Mouse (Mus musculus) stomach, embryonic 16.5 days (tissue): Measurements from ENCODE around the gene Gp1ba. TPM values are rescaled to one million over a fixed set of nuclear protein-coding genes. Genes with fewer than 3 reads are reported as not detected.
A peak's percentile ranks its signal among the peaks of the same experiment; 100 is the strongest.

Experiments used
- ATAC-seq: fragments of 200-750 bp; cut with Nextera tagmentation; 2 replicates; pipeline ENCODE4 v1.8.0; 2017; ENCODE audit warnings: moderate number of reproducible peaks, moderate TSS enrichment; ENCODE audit not compliant: insufficient read depth, low FRiP score
- H3K27ac ChIP-seq: fragments of 300-500 bp; sonication (generic); 2 replicates; pipeline ENCODE4 v1.5.1; 2014; ENCODE audit warnings: low read length
- H3K27me3 ChIP-seq: fragments of 300-500 bp; sonication (generic); 2 replicates; pipeline ENCODE4 v1.6.1; 2014; ENCODE audit warnings: low read length, control low read depth, mixed read lengths; ENCODE audit not compliant: control insufficient read depth, insufficient read depth
- H3K36me3 ChIP-seq: fragments of 300-500 bp; sonication (generic); 2 replicates; pipeline ENCODE4 v1.6.1; 2014; ENCODE audit warnings: low read length; ENCODE audit not compliant: control insufficient read depth, insufficient read depth
- H3K4me1 ChIP-seq: fragments of 300-500 bp; sonication (generic); 2 replicates; pipeline ENCODE4 v1.6.1; 2014; ENCODE audit warnings: low read length, control low read depth, mixed read lengths; ENCODE audit not compliant: control insufficient read depth, insufficient read depth
- H3K4me2 ChIP-seq: fragments of 300-500 bp; sonication (generic); 2 replicates; pipeline ENCODE4 v1.6.1; 2014; ENCODE audit warnings: low read depth, low read length, mixed read lengths
- H3K4me3 ChIP-seq: fragments of 300-500 bp; sonication (generic); replicated peaks from 2 replicates; pipeline ENCODE4 v1.5.1; 2014; ENCODE audit warnings: mild to moderate bottlenecking, low read length
- H3K9ac ChIP-seq: fragments of 300-500 bp; sonication (generic); 2 replicates; pipeline ENCODE4 v1.6.1; 2014; ENCODE audit warnings: low read length
- H3K9me3 ChIP-seq: fragments of 300-500 bp; sonication (generic); replicated peaks from 2 replicates; pipeline ENCODE4 v1.6.1; 2016; ENCODE audit warnings: low read length, control low read depth; ENCODE audit not compliant: control insufficient read depth
- WGBS: fragments of 180-500 bp; shearing (Covaris S2); extraction: QIAGEN DNeasy Blood & Tissue Kit; methylation state at CpG from one replicate; pipeline ENCODE4 v1.1.7; 2014; 5-methylcytosine and 5-hydroxymethylcytosine counted together
- polyA plus RNA-seq: library from polyadenylated mRNA; unstranded; fragments of >200 nt; fragmentation: Nextera tagmentation; extraction: Ambion mirVana; gene quantifications from 2 replicates; pipeline ENCODE4 v1.2.1, GENCODE M21; 2015

The Gp1ba gene
- polyA plus RNA-seq, 1 experiment from 2014 or later, result 0.19 TPM

GRCm38 (mm10) chr11:70658942-70659341 is 20.0 kb downstream of the Gp1ba start:
- H3K4me3 ChIP-seq, result no peak overlapping the region
- WGBS, result 60% methylated on average over 8 of the region's 8 CpGs
- no peak for ATAC-seq
- H3K36me3 ChIP-seq, result peaks cover 4% of the 10 kb centered on the region; the same call in 1 of the 2 replicates
- no peaks in the 10 kb centered on the region for H3K9me3 ChIP-seq
- H3K4me2 ChIP-seq, result no peak overlapping the region
- no peaks in the 10 kb centered on the region for H3K27me3 ChIP-seq
- H3K9ac ChIP-seq, result no peak overlapping the region
- no peak overlapping the region for H3K27ac ChIP-seq
- peaks cover 20% of the 10 kb centered on the region for H3K4me1 ChIP-seq

- no peak overlapping the region for H3K4me3 ChIP-seq
- H3K4me2 ChIP-seq, result no peak overlapping the region
- ATAC-seq, result no peak
- no peaks in the 10 kb centered on the region for H3K27me3 ChIP-seq
- WGBS, result 87% methylated on average over 8 of the region's 8 CpGs
- H3K27ac ChIP-seq, result no peak overlapping the region
- H3K9me3 ChIP-seq, result no peaks in the 10 kb centered on the region
- peaks cover 20% of the 10 kb centered on the region for H3K4me1 ChIP-seq
- no peak overlapping the region for H3K9ac ChIP-seq
- H3K36me3 ChIP-seq, result peaks cover 15% of the 10 kb centered on the region
Measured at GRCm38 (mm10) chr11:70660571-70660970, 21.6 kb downstream of the Gp1ba start.

GRCm38 (mm10) chr11:70663101-70663500 is 24.2 kb downstream of the Gp1ba start:
- Histone ChIP-seq H3K27ac (no peak overlapping the region), H3K4me1 (peaks cover 10% of the 10 kb centered on the region), H3K27me3 (no peaks in the 10 kb centered on the region), H3K9me3 (no peaks in the 10 kb centered on the region), H3K4me3 (no peak overlapping the region), H3K9ac (no peak overlapping the region), H3K4me2 (no peak overlapping the region), H3K36me3 (peaks cover 15% of the 10 kb centered on the region)
- WGBS, result 90% methylated on average over 8 of the region's 8 CpGs
- no peak for ATAC-seq

GRCm38 (mm10) chr11:70663957-70664356 is 25.0 kb downstream of the Gp1ba start:
- no peaks in the 10 kb centered on the region for H3K9me3 ChIP-seq
- peaks cover 15% of the 10 kb centered on the region for H3K36me3 ChIP-seq
- H3K4me3 ChIP-seq, result no peak overlapping the region
- 84% methylated on average over 6 of the region's 6 CpGs for WGBS
- no peak for ATAC-seq
- no peak overlapping the region for H3K27ac ChIP-seq
- H3K4me2 ChIP-seq, result no peak overlapping the region
- H3K4me1 ChIP-seq, result peaks cover 10% of the 10 kb centered on the region
- H3K9ac ChIP-seq, result no peak overlapping the region
- no peaks in the 10 kb centered on the region for H3K27me3 ChIP-seq

GRCm38 (mm10) chr11:70664741-70665140 is 25.8 kb downstream of the Gp1ba start:
- no peak overlapping the region for H3K27ac ChIP-seq
- H3K9ac ChIP-seq, result no peak overlapping the region
- H3K4me3 ChIP-seq, result no peak overlapping the region
- H3K4me1 ChIP-seq, result peaks cover 10% of the 10 kb centered on the region
- ATAC-seq, result no peak
- H3K9me3 ChIP-seq, result no peaks in the 10 kb centered on the region
- peaks cover 15% of the 10 kb centered on the region for H3K36me3 ChIP-seq
- no peak overlapping the region for H3K4me2 ChIP-seq
- WGBS, result 92% methylated on average over 9 of the region's 9 CpGs
- no peaks in the 10 kb centered on the region for H3K27me3 ChIP-seq

- no peak overlapping the region for H3K4me3 ChIP-seq
- WGBS, result 93% methylated on average over 8 of the region's 8 CpGs
- no peaks in the 10 kb centered on the region for H3K27me3 ChIP-seq
- H3K36me3 ChIP-seq, result peaks cover 15% of the 10 kb centered on the region
- no peaks in the 10 kb centered on the region for H3K9me3 ChIP-seq
- peaks cover 21% of the 10 kb centered on the region for H3K4me1 ChIP-seq
- no peak overlapping the region for H3K9ac ChIP-seq
- H3K4me2 ChIP-seq, result no peak overlapping the region
- no peak for ATAC-seq
- no peak overlapping the region for H3K27ac ChIP-seq
Measured at GRCm38 (mm10) chr11:70666687-70667086, 27.8 kb downstream of the Gp1ba start.

GRCm38 (mm10) chr11:70667271-70668150 is 28.6 kb downstream of the Gp1ba start:
- H3K4me2 ChIP-seq, result peak overlapping the region; percentile 94
- H3K36me3 ChIP-seq, result peaks cover 15% of the 10 kb centered on the region
- peak overlapping the region; percentile 82 for H3K9ac ChIP-seq
- H3K9me3 ChIP-seq, result no peaks in the 10 kb centered on the region
- peaks cover 21% of the 10 kb centered on the region for H3K4me1 ChIP-seq
- peak overlapping the region; percentile 73 for H3K4me3 ChIP-seq
- peak overlapping the region; percentile 99 for H3K27ac ChIP-seq
- WGBS, result 60% methylated on average over 14 of the region's 14 CpGs
- no peak for ATAC-seq
- no peaks in the 10 kb centered on the region for H3K27me3 ChIP-seq

- Histone ChIP-seq H3K9me3 (no peaks in the 10 kb centered on the region), H3K4me2 (peak overlapping the region; percentile 94), H3K36me3 (peaks cover 15% of the 10 kb centered on the region), H3K4me1 (peaks cover 21% of the 10 kb centered on the region), H3K4me3 (peak overlapping the region; percentile 73), H3K27me3 (no peaks in the 10 kb centered on the region), H3K9ac (peak overlapping the region; percentile 82), H3K27ac (peak overlapping the region; percentile 99)
- WGBS, result under 1% methylated on average over 15 of the region's 15 CpGs
- peak; percentile 59; the same call in 1 of the 2 replicates for ATAC-seq
Measured at GRCm38 (mm10) chr11:70668335-70668770, 29.4 kb downstream of the Gp1ba start.

GRCm38 (mm10) chr11:70668771-70669505 is 30.0 kb downstream of the Gp1ba start, which contains the start of gene Spag7:
Spag7 (minus strand) TSS chr11:70669416.
- Histone ChIP-seq H3K4me3 (peak within 1 kb of the TSS; percentile 73), H3K27me3 (no peaks in the 10 kb centered on the region), H3K4me1 (peaks cover 21% of the 10 kb centered on the region), H3K27ac (peak within 1 kb of the TSS; percentile 99), H3K4me2 (peak within 1 kb of the TSS; percentile 94), H3K9ac (peak within 1 kb of the TSS; percentile 84), H3K36me3 (peaks cover 11% of the 10 kb centered on the region), H3K9me3 (no peaks in the 10 kb centered on the region)
- WGBS, result under 1% methylated on average over 44 of the region's 44 CpGs
- peak; percentile 96 for ATAC-seq
